Mouse (Mus musculus) E14TG2a.4 (cell line): ENCODE results near the gene Poc1b.

Experiments
- CTCF ChIP-seq: conservative IDR thresholded peaks from 2 replicates; pipeline ENCODE4 v1.5.1; 2014; ENCODE audit warnings: low read length
- POU5F1 ChIP-seq: IDR thresholded peaks from 2 replicates; pipeline ENCODE4 v1.6.1; 2014; ENCODE audit warnings: low read length, borderline replicate concordance

GRCm38 (mm10) chr10:99114295-99114694 is 7.5 kb downstream of the Poc1b start:
- TF ChIP-seq CTCF (no peak), POU5F1 (no peak)
